ENCODE assay signal across 17 mouse cellular contexts in the genomic region with DNA sequence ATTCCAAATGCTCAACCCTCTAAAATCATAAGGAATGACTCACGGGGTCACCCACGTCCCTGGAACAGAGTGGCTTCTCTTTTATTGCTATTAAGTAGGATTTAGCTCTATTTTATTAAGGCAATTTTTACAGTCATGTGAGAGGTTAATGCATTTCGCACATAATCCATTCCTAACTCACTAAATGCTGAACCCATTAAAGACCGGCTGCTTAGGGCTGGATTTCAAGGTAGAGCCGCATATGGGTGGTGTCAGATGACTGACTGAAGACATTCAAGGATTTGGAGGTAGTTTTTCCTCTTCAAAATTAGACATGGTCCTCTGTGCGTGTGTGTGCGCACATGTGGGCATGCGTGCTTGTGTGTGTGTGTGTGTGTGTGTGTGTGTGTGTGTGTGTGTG.
"Had no signal": no experiment of that assay in that cellular context is flagged by ENCODE, and none has a peak within 500 bp of the region (broad histone marks: within the 10 kb centered on the region; RNA-seq: fewer than 3 reads in every experiment).

No protein-coding gene starts in this region.

- H3K9ac ChIP-seq: neural tube, embryonic 12.5 days; neural tube, embryonic 13.5 days; neural tube, embryonic 15.5 days; stomach, embryonic 15.5 days had no signal

- DNase-seq: retina, postnatal 1 day; right cerebral cortex, adult 18-20 months; right cerebral cortex, postnatal 14 days; right cerebral cortex, postnatal 25 days; right cerebral cortex, postnatal 4 days; spleen, adult 18-20 months; thymus, adult 18-20 months; thymus, adult 2 months; thymus, postnatal 14 days; thymus, postnatal 25 days; thymus, postnatal 36 days; thymus, postnatal 4 days had no signal

- H3K27me3 ChIP-seq: neural tube, embryonic 12.5 days; neural tube, embryonic 13.5 days; stomach, embryonic 15.5 days had no signal

- H3K36me3 ChIP-seq: neural tube, embryonic 12.5 days; neural tube, embryonic 13.5 days; neural tube, embryonic 15.5 days; stomach, embryonic 15.5 days had no signal

- H3K4me1 ChIP-seq: neural tube, embryonic 12.5 days; neural tube, embryonic 13.5 days; neural tube, embryonic 15.5 days; stomach, embryonic 15.5 days had no signal

- H3K9me3 ChIP-seq: neural tube, embryonic 12.5 days; neural tube, embryonic 13.5 days; neural tube, embryonic 15.5 days; stomach, embryonic 15.5 days had no signal

- H3K27ac ChIP-seq: neural tube, embryonic 12.5 days; neural tube, embryonic 13.5 days; neural tube, embryonic 15.5 days; stomach, embryonic 15.5 days; stomach, postnatal 0 days had no signal

- H3K4me2 ChIP-seq: neural tube, embryonic 12.5 days; neural tube, embryonic 13.5 days; neural tube, embryonic 15.5 days; stomach, embryonic 15.5 days had no signal

- H3K4me3 ChIP-seq: neural tube, embryonic 12.5 days; neural tube, embryonic 13.5 days; neural tube, embryonic 15.5 days; stomach, embryonic 15.5 days had no signal
